Mouse (Mus musculus): Measurements from ENCODE around the gene Pfkp.
A peak's percentile ranks its signal among the peaks of the same experiment; 100 is the strongest.

GRCm38 (mm10) chr13:6689962-6690361 is 41.4 kb upstream of the Pfkp start:
- TF ChIP-seq CTCF (IDR thresholded peaks at IDR 0.05; ENCODE audit: borderline replicate concordance, control insufficient read depth, extremely low read depth, insufficient read depth, low read length, poor library complexity) (peak; percentile 87), POLR2A (IDR thresholded peaks at IDR 0.05; ENCODE audit: control insufficient read depth, extremely low read depth, insufficient read depth, low read length, poor library complexity) (no peak)
